Mouse (Mus musculus): ENCODE results near the gene Tmbim1.
A peak's percentile ranks its signal among the peaks of the same experiment; 100 is the strongest.

Tmbim1 gene

GRCm38 (mm10) chr1:74277883-74278537 is 27.4 kb downstream of the Tmbim1 start:
- no peak for DNase-seq (ENCODE audit: low spot score)

- no peak for DNase-seq (ENCODE audit: low spot score)
Observed at GRCm38 (mm10) chr1:74277041-74277440, 28.4 kb downstream of the Tmbim1 start.

- peak; percentile 54 for DNase-seq (ENCODE audit: low spot score)
Observed at GRCm38 (mm10) chr1:74275015-74275414, 30.4 kb downstream of the Tmbim1 start.

- DNase-seq (ENCODE audit: low spot score): no peak
Observed at GRCm38 (mm10) chr1:74271659-74272058, 33.8 kb downstream of the Tmbim1 start.

- no peak for DNase-seq (ENCODE audit: low spot score)
Observed at GRCm38 (mm10) chr1:74268750-74269149, 36.7 kb downstream of the Tmbim1 start.

- no peak for DNase-seq (ENCODE audit: low spot score)
Observed at GRCm38 (mm10) chr1:74262510-74262909, 42.9 kb downstream of the Tmbim1 start.

- DNase-seq (ENCODE audit: low spot score): no peak
Observed at GRCm38 (mm10) chr1:74256782-74257181, 48.6 kb downstream of the Tmbim1 start.

- no peak for DNase-seq (ENCODE audit: low spot score)
Observed at GRCm38 (mm10) chr1:74255704-74256345, 49.6 kb downstream of the Tmbim1 start.

- no peak for DNase-seq (ENCODE audit: low spot score)
Observed at GRCm38 (mm10) chr1:74250096-74250495, 55.3 kb downstream of the Tmbim1 start.

- no peak for DNase-seq (ENCODE audit: low spot score)
Observed at GRCm38 (mm10) chr1:74249331-74249980, 56.0 kb downstream of the Tmbim1 start.

- DNase-seq (ENCODE audit: low spot score): no peak
Observed at GRCm38 (mm10) chr1:74248799-74249198, 56.6 kb downstream of the Tmbim1 start.

- DNase-seq (ENCODE audit: low spot score): no peak
Observed at GRCm38 (mm10) chr1:74245525-74245924, 59.9 kb downstream of the Tmbim1 start.

GRCm38 (mm10) chr1:74240832-74241231 is 64.6 kb downstream of the Tmbim1 start:
- no peak for DNase-seq (ENCODE audit: low spot score)

GRCm38 (mm10) chr1:74240311-74240710 is 65.1 kb downstream of the Tmbim1 start:
- no peak for DNase-seq (ENCODE audit: low spot score)

GRCm38 (mm10) chr1:74239618-74240017 is 65.8 kb downstream of the Tmbim1 start:
- no peak for DNase-seq (ENCODE audit: low spot score)

GRCm38 (mm10) chr1:74239162-74239561 is 66.3 kb downstream of the Tmbim1 start:
- no peak for DNase-seq (ENCODE audit: low spot score)
